Mouse (Mus musculus): ENCODE results near the gene Oit1.

Gene Oit1

GRCm38 (mm10) chr14:8335947-8336346, 42.6 kb downstream of the Oit1 start:
- no peak for DNase-seq (ENCODE audit: low spot score)

GRCm38 (mm10) chr14:8334511-8334910, 44.0 kb downstream of the Oit1 start:
- no peak for DNase-seq (ENCODE audit: low spot score)

- no peak for DNase-seq (ENCODE audit: low spot score)
Measured at GRCm38 (mm10) chr14:8332314-8333252, 46.0 kb downstream of the Oit1 start.

GRCm38 (mm10) chr14:8331307-8331905, 47.1 kb downstream of the Oit1 start:
- no peak for DNase-seq (ENCODE audit: low spot score)

- DNase-seq (ENCODE audit: low spot score): no peak
Measured at GRCm38 (mm10) chr14:8330390-8330789, 48.2 kb downstream of the Oit1 start.

- no peak for DNase-seq (ENCODE audit: low spot score)
Measured at GRCm38 (mm10) chr14:8329552-8329951, 49.0 kb downstream of the Oit1 start.

- no peak for DNase-seq (ENCODE audit: low spot score)
Measured at GRCm38 (mm10) chr14:8327371-8327770, 51.2 kb downstream of the Oit1 start.

- no peak for DNase-seq (ENCODE audit: low spot score)
Measured at GRCm38 (mm10) chr14:8326961-8327360, 51.6 kb downstream of the Oit1 start.

- no peak for DNase-seq (ENCODE audit: low spot score)
Measured at GRCm38 (mm10) chr14:8325746-8326145, 52.8 kb downstream of the Oit1 start.

- no peak for DNase-seq (ENCODE audit: low spot score)
Measured at GRCm38 (mm10) chr14:8320528-8320927, 58.0 kb downstream of the Oit1 start.

GRCm38 (mm10) chr14:8317194-8318097, 61.1 kb downstream of the Oit1 start, which contains the start of gene Fam107a:
Gene Fam107a (minus strand): TSS chr14:8318023.
- DNase-seq (ENCODE audit: low spot score): peak; percentile 37

- peak; percentile 38 for DNase-seq (ENCODE audit: low spot score)
Measured at GRCm38 (mm10) chr14:8316366-8317193, 62.0 kb downstream of the Oit1 start.

GRCm38 (mm10) chr14:8315169-8315568, 63.4 kb downstream of the Oit1 start:
- DNase-seq (ENCODE audit: low spot score): no peak

GRCm38 (mm10) chr14:8314536-8314935, 64.0 kb downstream of the Oit1 start:
- DNase-seq (ENCODE audit: low spot score): peak; percentile 50

GRCm38 (mm10) chr14:8313877-8314276, 64.7 kb downstream of the Oit1 start:
- no peak for DNase-seq (ENCODE audit: low spot score)

GRCm38 (mm10) chr14:8309621-8310141, 68.9 kb downstream of the Oit1 start:
- no peak for DNase-seq (ENCODE audit: low spot score)

- DNase-seq (ENCODE audit: low spot score): no peak
Measured at GRCm38 (mm10) chr14:8308650-8309049, 69.9 kb downstream of the Oit1 start.

- no peak for DNase-seq (ENCODE audit: low spot score)
Measured at GRCm38 (mm10) chr14:8306884-8307283, 71.7 kb downstream of the Oit1 start.

GRCm38 (mm10) chr14:8305014-8305413, 73.5 kb downstream of the Oit1 start:
- no peak for DNase-seq (ENCODE audit: low spot score)

- no peak for DNase-seq (ENCODE audit: low spot score)
Measured at GRCm38 (mm10) chr14:8304082-8304481, 74.5 kb downstream of the Oit1 start.

GRCm38 (mm10) chr14:8302687-8303086, 75.9 kb downstream of the Oit1 start:
- DNase-seq (ENCODE audit: low spot score): no peak

All from retina, embryonic 14.5 days (tissue).